Mouse (Mus musculus) heart, adult 11 months (tissue): ENCODE measurements around the gene Lrmda.
A peak's percentile ranks its signal among the peaks of the same experiment; 100 is the strongest.

ENCODE experiments used
- DNase-seq: peaks from one replicate; pipeline ENCODE4 v3.0.0; 2022

Gene Lrmda

DNA sequence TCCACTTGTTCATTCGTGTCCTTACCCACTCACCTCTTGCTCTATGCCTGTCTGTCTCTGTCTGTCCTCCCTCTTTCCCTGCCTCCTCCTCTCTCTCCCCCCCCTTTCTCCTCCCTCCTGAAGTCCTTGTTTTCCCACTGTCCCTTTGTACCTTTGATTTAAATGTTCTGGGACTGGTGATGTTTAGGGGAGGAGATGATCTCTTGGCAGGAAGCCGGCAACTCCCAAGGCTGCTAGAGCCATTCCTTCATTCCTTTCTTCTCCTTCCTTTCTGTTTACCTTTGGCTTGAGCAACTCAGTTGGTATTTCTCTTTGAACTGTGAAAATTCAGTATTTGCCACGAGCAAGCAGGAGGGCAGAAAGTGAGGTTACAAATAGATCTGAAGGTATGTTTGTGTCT lies 141.9 kb downstream of the Lrmda start:
- DNase-seq, result peak; percentile 22

DNA sequence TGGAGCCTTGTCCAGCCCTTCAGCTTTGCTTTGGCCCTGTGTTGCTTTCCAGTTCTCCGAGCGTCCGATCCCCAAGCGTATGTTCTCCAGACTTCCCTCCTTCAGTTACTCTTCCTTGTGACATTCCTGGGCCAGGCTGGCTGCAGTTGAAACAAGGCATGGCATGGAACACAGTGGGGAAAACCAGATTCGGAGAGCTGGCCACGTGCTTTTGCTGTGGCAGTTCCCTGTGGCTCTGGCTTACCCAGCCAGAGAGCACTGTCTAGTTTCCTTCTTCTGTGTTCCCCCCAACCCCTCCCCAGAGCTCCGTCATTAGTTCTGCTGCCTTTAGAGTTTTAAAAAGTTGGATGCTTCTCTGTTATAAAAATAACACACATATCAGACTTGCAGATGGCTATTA lies 147.8 kb downstream of the Lrmda start:
- DNase-seq, result peak; percentile 87

GRCm38 (mm10) chr14:22168077-22168794 lies 148.7 kb downstream of the Lrmda start:
- peak; percentile 79 for DNase-seq

GRCm38 (mm10) chr14:22168795-22169568 lies 149.5 kb downstream of the Lrmda start:
- DNase-seq, result peak; percentile 54

GRCm38 (mm10) chr14:22174757-22175156 lies 155.2 kb downstream of the Lrmda start:
- peak; percentile 41 for DNase-seq

DNA sequence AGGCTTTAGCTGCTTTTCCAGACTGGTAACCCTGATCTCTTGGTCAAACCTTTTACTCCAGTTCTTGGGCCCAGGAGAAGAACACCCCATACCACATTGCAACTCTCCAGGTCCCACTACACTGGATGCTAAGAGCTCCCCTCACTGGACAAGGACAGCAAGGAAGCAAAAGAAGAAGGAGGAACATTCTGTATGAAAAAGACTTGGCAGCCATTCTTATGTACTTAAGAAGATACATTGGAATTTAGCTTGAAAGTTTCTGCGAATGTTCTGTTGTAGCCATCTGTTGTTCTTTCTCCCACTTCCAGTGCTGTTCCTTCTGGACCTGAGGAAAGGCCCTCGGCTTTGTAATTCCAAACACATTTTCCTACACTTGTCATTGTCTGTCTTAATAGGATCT lies 160.2 kb downstream of the Lrmda start:
- peak; percentile 6 for DNase-seq

GRCm38 (mm10) chr14:22181508-22181907 lies 162.0 kb downstream of the Lrmda start:
- DNase-seq, result peak; percentile 18

DNA sequence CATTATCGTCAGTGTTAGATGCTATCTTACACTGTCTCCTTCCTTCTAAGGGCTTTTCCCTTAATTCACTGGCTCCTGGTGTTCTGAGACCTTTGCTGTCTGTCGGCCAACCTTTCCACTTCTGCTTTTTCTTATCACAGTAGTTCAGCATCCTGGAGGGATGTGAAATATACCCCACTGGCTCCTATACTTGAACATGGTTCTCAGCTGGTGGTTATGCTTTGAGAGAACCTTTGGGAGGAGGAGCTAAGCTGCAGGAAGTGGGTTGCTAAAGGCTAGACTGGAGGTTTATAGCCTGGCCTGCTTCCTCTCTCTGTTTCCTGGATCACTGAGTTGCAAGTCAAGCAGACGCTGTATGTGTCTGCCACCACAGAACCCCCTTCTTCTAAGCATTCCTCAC lies 163.7 kb downstream of the Lrmda start:
- peak; percentile 87 for DNase-seq

DNA sequence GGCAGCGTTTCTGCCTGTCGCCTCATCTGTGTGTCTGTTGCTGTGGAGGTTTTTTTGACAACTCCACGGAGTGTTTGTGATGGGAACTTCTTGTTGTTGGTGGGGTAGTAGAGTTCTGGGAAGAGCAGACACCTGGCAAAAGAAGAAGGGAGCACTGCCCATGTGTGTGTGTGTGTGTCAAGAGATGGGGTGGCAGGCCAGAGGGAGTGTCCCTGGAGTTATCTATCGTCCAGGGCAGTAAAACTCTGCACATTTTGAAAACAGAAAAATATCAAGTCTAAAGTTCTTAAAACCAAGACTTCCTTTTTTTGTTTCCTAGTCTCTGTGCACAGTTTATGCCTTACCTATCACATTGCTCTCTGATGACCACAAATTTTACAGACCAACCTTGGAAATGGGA lies 165.9 kb downstream of the Lrmda start:
- peak; percentile 16 for DNase-seq

DNA sequence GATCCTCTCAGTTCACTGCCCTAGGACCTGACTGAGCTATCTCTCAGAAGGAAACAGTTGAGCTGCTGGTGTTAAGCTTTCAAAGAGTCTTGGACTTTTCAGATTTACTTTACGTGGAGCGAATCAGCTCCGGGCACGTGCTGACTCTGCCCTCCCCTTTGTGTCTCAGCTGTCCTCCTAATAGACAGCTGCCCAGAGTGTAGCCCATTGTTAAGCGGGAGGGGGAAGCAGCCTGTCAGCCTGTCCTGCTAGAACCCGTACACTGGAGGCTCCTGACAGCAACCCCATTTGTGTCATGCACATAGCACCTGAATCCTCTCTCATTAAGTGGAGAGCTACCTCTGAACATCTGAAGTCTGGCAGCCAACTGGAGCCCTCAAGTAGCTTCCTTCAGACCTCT lies 170.6 kb downstream of the Lrmda start:
- peak; percentile 76 for DNase-seq

GRCm38 (mm10) chr14:22192185-22192584 lies 172.7 kb downstream of the Lrmda start:
- DNase-seq, result peak; percentile 29

- peak; percentile 54 for DNase-seq
Measured at GRCm38 (mm10) chr14:22198021-22198420, 178.5 kb downstream of the Lrmda start.

- peak; percentile 25 for DNase-seq
Measured at GRCm38 (mm10) chr14:22198641-22199425, 179.3 kb downstream of the Lrmda start.

DNA sequence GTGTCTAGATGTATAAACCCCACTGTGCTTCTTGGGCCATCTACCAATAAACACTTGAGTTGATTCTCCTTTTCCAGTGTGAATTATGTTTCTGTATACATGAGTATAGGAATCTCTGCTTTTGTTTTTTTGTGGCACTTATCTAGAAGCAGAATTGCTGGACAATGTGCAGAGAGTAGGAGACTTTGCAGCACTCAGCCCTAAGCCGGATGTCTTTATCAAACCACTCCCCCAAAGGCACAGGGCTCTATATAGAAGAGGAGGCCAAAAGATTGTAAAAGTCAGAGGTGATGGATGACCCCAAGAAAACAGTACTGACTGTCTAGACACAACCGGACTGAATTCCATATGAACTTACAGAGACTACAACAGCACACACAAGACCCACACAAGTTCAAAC lies 182.2 kb downstream of the Lrmda start:
- peak; percentile 10 for DNase-seq

GRCm38 (mm10) chr14:22210601-22211000 lies 191.1 kb downstream of the Lrmda start:
- peak; percentile 48 for DNase-seq

DNA sequence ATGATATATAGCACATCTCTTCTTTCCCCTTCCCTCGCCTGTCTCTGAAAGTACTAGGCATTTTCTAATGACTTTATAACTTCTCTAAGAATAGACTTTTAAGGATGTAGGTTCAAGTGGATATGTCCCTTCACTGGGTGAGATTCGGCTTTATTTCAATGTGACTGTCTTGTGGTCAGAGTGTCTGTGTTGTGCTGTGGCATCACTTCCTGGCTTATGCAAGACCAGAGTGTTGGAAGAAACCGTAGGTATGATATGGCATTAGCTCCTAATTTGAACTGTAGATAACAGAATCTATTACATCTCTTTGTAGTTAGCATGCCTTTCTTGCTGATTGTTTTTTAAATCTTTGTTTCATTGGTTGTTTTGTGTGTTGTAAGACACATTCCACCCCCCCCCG lies 198.7 kb downstream of the Lrmda start:
- DNase-seq, result peak; percentile 24

DNA sequence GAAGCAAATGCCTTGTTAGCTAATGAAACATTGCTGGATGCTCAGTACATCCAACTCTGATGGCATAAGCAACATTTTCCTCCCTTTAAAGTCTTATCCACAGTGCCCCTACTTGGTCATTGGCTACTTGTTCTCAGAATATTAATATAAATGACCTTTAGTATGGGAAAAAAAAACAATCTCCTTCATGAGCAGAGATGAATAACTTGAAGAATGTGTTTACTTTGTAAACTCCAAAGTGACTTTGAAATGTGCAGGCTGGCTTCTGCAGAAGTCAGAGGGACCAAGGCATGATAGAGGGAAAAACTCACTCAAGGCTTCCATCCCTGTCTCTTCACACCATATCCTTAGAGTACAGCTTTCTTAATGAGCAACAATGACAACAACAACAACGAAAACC lies 202.5 kb downstream of the Lrmda start:
- peak; percentile 8 for DNase-seq

DNA sequence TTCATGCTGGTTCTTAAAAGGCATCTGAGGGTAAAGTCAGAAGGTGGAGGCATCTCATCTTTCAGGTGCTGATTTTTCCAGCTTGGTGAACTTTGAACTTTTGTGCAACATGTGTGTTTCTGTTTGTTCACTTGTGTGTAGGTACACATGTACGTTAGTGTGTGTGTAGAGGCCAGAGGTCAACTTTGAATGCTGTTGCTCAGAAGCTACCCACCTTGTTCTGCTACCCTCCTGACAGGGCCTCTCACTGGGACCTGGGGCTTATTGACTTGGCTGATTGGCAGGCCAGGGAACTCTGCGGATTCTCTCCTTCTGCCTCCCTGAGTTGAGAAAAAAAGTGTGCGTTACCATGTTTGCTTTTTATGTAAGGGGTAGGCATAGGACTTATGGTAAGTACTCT lies 203.1 kb downstream of the Lrmda start:
- DNase-seq, result no peak

DNA sequence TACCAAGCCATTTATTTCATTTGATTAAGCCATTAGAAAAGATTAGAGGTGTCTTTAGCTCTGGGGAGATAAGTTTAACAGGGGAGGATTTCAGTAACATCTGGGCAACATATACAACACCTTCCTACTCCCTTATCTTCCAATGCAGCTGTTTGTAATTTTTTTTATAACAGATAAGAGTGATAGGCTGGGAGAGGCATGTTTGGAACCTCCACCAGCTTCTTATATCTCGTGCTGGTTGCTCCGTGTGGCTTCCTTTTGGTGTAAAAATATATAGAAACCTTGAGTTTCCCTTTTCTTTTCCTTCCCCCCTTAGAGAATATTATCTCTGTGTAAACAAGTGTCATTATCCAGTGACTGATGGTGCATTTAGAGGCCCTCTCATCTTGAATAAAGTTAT lies 206.7 kb downstream of the Lrmda start:
- DNase-seq, result peak; percentile 10

DNA sequence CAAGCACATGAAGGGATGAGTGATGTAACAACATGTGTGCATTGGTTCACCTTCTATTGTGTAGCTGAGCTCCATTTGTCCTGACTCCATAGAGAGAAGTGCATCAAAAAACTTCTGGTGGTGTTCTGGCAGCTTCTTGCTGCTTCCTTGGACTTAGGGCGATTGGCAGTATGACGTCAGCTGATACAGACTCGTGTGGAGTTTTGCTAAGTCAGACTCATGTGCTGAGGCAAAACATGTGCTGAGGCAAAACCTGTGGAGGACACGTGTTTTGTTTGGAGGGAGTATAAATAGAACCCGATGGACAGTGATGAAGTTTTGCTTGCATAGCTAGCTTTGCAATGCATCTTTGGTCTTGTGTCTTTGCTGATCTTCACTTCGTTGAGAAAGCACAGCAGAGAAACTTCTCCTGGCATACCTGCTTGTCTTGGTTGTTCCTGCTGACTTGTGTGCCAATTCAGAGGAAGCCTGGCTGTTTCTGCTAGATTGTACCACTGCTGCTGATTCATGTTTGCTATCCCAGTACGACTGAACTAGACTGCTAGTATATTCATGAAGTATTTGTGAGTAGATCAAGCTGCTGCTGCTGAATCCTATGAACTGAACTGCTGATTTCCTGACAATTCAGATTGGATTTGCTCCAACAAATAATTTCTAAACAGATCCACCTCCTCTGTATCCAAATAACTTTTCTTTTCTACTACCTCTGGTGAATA lies 208.9 kb downstream of the Lrmda start:
- no peak for DNase-seq

DNA sequence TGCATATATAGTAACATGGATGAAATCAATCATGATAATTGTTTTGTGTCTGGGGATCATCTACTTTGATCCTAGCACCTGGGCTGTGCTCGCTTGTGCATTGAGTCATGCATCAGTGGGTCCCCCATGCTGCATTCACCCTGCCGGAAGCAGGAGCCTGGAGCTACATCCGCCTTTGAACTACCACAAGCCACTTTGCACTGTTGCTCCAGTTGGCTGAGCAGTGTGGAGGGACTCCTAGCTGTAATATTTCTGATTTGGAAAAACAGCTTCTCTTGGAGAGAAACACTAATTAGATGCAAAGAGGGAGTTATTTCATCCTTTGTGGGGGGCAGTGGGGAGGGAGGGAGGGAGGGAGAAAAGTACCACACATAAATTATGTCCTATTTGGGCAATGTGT lies 220.8 kb downstream of the Lrmda start:
- peak; percentile 80 for DNase-seq

DNA sequence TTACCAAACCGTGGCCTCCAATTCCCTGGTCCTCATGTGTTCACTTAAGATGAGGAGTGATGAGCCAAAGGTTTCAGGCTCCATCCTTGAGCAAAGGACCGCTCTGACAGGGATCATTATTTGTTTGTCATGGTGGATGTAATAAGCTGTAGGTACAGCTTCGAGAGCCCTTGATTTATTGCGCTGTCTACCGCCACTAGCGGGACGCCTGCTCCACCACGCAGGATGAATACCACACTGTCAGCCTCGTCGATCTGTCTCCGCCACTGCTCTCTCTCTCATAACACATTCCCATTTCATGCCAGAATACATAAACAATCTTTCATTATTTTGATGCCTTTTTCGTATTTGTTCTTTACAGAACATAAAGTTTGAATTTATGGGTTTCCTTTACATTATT lies 235.9 kb downstream of the Lrmda start:
- no peak for DNase-seq

GRCm38 (mm10) chr14:22256274-22256673 lies 236.8 kb downstream of the Lrmda start:
- no peak for DNase-seq
